Mouse (Mus musculus) forebrain, embryonic 13.5 days (tissue): ENCODE measurements around the gene Slc28a2. TPM values are rescaled to one million over a fixed set of nuclear protein-coding genes. Genes with fewer than 3 reads are reported as not detected.
"Not testable (repeated sequence)": the region's sequence is repeated elsewhere in the genome, so short reads cannot be mapped to it uniquely, and the experiment has no call there.

Experiments
- ATAC-seq: fragments of 200-750 bp; cut with Nextera tagmentation; 2 replicates; pipeline ENCODE4 v1.8.0; 2017
- H3K27ac ChIP-seq: fragments of 300-500 bp; sonication (generic); 2 replicates; pipeline ENCODE4 v1.5.1; 2015; ENCODE audit warnings: inconsistent platforms, mild to moderate bottlenecking, moderate library complexity
- H3K27me3 ChIP-seq: fragments of 300-500 bp; sonication (generic); 2 replicates; pipeline ENCODE4 v1.6.1; 2015; ENCODE audit warnings: mild to moderate bottlenecking, inconsistent platforms
- H3K36me3 ChIP-seq: fragments of 300-500 bp; sonication (generic); 2 replicates; pipeline ENCODE4 v1.6.1; 2015; ENCODE audit warnings: mild to moderate bottlenecking, inconsistent platforms; ENCODE audit not compliant: poor library complexity, severe bottlenecking
- H3K4me1 ChIP-seq: fragments of 300-500 bp; sonication (generic); 2 replicates; pipeline ENCODE4 v1.6.1; 2015; ENCODE audit warnings: inconsistent platforms
- H3K4me2 ChIP-seq: fragments of 300-500 bp; sonication (generic); 2 replicates; pipeline ENCODE4 v1.6.1; 2015; ENCODE audit warnings: inconsistent platforms, mild to moderate bottlenecking, moderate library complexity
- H3K4me3 ChIP-seq: fragments of 300-500 bp; sonication (generic); 2 replicates; pipeline ENCODE4 v1.5.1; 2015; ENCODE audit warnings: mild to moderate bottlenecking, inconsistent platforms
- H3K9ac ChIP-seq: fragments of 300-500 bp; sonication (generic); 2 replicates; pipeline ENCODE4 v1.6.1; 2015; ENCODE audit warnings: mild to moderate bottlenecking, inconsistent platforms
- H3K9me3 ChIP-seq: fragments of 300-500 bp; sonication (generic); replicated peaks from 2 replicates; pipeline ENCODE4 v1.6.1; 2016; ENCODE audit warnings: inconsistent platforms
- WGBS: fragments of 180-500 bp; shearing (Covaris S2); methylation state at CpG from one replicate; pipeline ENCODE4 v1.1.7; 2015; 5-methylcytosine and 5-hydroxymethylcytosine counted together
- polyA plus RNA-seq: library from polyadenylated mRNA; unstranded; fragments of >200 nt; fragmentation: Nextera tagmentation; extraction: Ambion mirVana; gene quantifications from 2 replicates; pipeline ENCODE4 v1.2.1, GENCODE M21; 2015

Gene Slc28a2
- polyA plus RNA-seq, 1 experiment from 2014 or later, result not detected

DNA sequence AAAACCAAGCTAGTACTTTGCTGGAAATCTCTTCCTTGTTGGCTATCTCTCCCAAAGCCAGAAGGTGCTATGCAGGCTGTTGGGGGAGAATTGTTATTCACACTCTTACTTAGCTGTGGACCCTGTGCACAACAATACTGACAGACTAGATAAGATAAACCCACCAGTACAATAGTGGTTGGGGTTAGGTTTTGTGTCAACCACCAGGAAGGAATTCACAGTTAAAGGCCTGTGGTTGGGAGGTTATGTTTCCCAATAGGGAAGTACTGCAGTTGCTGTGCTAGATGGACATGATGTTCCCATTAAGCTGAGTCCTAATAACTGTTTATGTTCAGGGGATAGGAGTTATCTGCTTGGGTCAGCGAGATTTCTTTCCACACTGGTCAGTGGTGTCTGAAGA lies 57.5 kb downstream of the Slc28a2 start:
- not testable (repeated sequence) for H3K4me3 ChIP-seq, H3K4me1 ChIP-seq, H3K4me2 ChIP-seq, H3K9me3 ChIP-seq, H3K27ac ChIP-seq, H3K27me3 ChIP-seq, H3K9ac ChIP-seq, ATAC-seq, H3K36me3 ChIP-seq
- 73% methylated on average over 1 of the region's 1 CpGs for WGBS

DNA sequence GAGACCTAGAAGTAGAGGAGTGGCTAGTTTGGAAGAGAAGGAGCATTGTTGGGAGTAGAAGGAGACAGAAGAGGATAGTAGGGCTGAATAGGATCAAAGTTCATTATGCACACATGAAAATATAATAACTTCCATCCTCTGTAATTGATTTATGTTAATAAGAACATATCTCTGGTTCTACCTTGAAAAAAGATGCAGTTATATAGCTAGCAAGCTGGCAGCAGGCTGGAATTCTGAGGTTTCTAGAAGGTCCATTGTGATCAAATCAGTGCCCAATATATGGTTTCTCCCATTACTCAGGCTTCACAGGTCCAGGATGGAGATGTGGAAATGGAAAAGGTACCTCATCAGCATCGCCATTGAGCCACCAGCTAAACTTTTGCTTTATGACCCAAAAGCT lies 58.4 kb downstream of the Slc28a2 start, which contains the start of gene Gm14085:
Gm14085 (plus strand) TSS at position 301 of the 400 bp plus-strand sequence.
- no peak for ATAC-seq
- Histone ChIP-seq H3K4me2 (no peak within 1 kb of the TSS), H3K36me3 (no peaks in the 10 kb centered on the region), H3K27me3 (no peaks in the 10 kb centered on the region), H3K9ac (no peak within 1 kb of the TSS), H3K4me1 (no peaks in the 10 kb centered on the region), H3K9me3 (no peaks in the 10 kb centered on the region), H3K27ac (no peak within 1 kb of the TSS), H3K4me3 (no peak within 1 kb of the TSS)
- 89% methylated on average over 1 of the region's 1 CpGs for WGBS

DNA sequence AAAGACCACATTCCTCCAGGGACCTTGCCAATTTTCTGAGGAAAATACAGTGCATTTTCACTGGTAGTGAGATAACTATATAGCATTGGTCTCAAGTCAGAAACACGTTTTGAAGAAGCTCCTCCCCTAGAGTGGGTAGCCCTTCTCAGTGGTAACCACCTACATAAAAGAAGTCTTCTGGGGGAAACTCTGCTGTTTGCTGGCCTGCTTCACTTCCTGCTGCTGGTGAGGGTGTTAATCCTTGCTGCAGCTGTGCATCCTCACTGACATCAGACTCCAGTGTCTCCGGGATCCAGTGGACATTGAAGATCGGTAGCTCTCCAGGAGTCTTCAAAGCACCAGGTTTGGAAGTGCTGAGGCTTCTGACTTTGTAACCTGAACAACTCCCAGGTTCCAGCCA lies 59.4 kb downstream of the Slc28a2 start:
- H3K4me1 ChIP-seq, H3K4me3 ChIP-seq, H3K36me3 ChIP-seq, H3K4me2 ChIP-seq, H3K9ac ChIP-seq, H3K27me3 ChIP-seq, ATAC-seq, H3K9me3 ChIP-seq, H3K27ac ChIP-seq: not testable (repeated sequence)
- 68% methylated on average over 1 of the region's 3 CpGs for WGBS

DNA sequence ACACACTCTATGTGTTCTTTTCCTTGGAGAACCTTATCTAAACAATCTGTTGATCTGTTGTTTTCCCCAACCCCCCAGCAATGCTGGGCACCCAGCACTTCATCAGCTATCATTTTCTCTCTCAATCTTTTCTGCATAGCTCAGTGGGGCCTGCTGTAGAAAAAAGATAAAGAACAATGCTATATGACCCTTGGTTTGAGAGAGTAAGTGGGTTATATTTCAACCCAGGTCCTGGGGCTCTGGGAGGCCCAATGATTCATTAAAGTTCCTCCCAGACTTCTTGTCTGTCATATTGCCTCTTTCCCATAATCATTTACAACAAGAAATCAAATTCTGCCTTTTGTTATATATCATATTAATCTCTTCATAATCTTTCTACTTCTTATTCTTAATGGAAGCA lies 59.8 kb downstream of the Slc28a2 start:
- not testable (repeated sequence) for ATAC-seq

GRCm38 (mm10) chr2:122486674-122487073 lies 60.4 kb downstream of the Slc28a2 start:
- no peak overlapping the region for H3K4me3 ChIP-seq
- no peak overlapping the region for H3K4me2 ChIP-seq
- H3K36me3 ChIP-seq, result no peaks in the 10 kb centered on the region
- H3K4me1 ChIP-seq, result no peaks in the 10 kb centered on the region
- no peak overlapping the region for H3K9ac ChIP-seq
- WGBS, result 86% methylated on average over 2 of the region's 2 CpGs
- H3K27me3 ChIP-seq, result no peaks in the 10 kb centered on the region
- no peak overlapping the region for H3K27ac ChIP-seq
- no peaks in the 10 kb centered on the region for H3K9me3 ChIP-seq
- no peak for ATAC-seq

More for the DNA sequence above, 59.8 kb downstream of the Slc28a2 start:
- H3K4me3 ChIP-seq, H3K9ac ChIP-seq, H3K9me3 ChIP-seq, H3K4me2 ChIP-seq, H3K4me1 ChIP-seq, H3K27me3 ChIP-seq, H3K27ac ChIP-seq, H3K36me3 ChIP-seq: not testable (repeated sequence)

Other genes starting within 250 kb of the Slc28a2 start
- not detected in 2 replicates for gene Patl2, start 240.3 kb upstream of the Slc28a2 start, polyA plus RNA-seq
- gene Terb2, start 240.2 kb upstream of the Slc28a2 start, polyA plus RNA-seq, result not detected in 2 replicates
- gene Sord, start 191.7 kb upstream of the Slc28a2 start, polyA plus RNA-seq, result 18.8 and 19.8 TPM in 2 replicates
- not detected in 2 replicates for gene Duox2, start 128.0 kb upstream of the Slc28a2 start, polyA plus RNA-seq
- not detected in 2 replicates for gene Duoxa2, start 127.6 kb upstream of the Slc28a2 start, polyA plus RNA-seq
- gene Duoxa1, start 112.7 kb upstream of the Slc28a2 start, polyA plus RNA-seq, result not detected in 2 replicates
- gene Duox1, start 110.8 kb upstream of the Slc28a2 start, polyA plus RNA-seq, result 0.04 TPM in 1 of 2 replicates, not detected in the other
- 6.2 and 6.8 TPM in 2 replicates for gene Shf, start 57.3 kb upstream of the Slc28a2 start, polyA plus RNA-seq
- not detected in 2 replicates for gene Gm14085, start 58.5 kb downstream of the Slc28a2 start, polyA plus RNA-seq
- gene Gatm, start 184.8 kb downstream of the Slc28a2 start, polyA plus RNA-seq, result 16.2 and 17.3 TPM in 2 replicates
- gene AA467197, start 210.5 kb downstream of the Slc28a2 start, polyA plus RNA-seq, result 0.60 TPM in 1 of 2 replicates, not detected in the other